Mouse (Mus musculus) kidney, adult 2 months (tissue): ENCODE measurements around the gene C1qb.

Experiments
- CTCF ChIP-seq: fragments of 200-500 bp; conservative IDR thresholded peaks from 2 replicates; pipeline ENCODE4 v1.5.1; 2011; ENCODE audit warnings: low read depth, mild to moderate bottlenecking, control low read depth, low read length, moderate library complexity, mixed read lengths; ENCODE audit not compliant: insufficient read depth, insufficient read length
- POLR2A ChIP-seq: fragments of 200-500 bp; IDR thresholded peaks from one replicate; pipeline ENCODE4 v1.6.1; 2011; ENCODE audit warnings: low read depth, low read length, control low read depth

DNA sequence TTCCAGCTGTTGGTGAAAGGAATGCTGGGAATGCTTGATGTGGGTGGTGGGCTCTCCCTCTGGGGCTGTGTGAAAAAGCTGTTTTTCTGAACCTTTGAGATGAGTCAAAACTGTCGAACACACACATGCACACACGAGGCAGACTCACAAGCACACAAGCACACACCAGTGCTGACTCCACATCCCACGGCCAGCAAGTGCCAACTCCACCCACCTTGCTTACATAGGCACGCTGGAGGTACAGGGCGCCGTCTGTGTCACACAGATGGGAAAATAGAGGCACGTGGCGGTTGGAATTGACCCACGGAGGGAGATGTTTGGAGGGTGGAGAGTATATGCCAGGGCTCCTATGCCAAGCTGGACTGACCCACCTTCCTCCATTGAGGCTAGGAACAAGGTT lies 25.8 kb upstream of the C1qb start:
- no peak for TF ChIP-seq CTCF
- TF ChIP-seq POLR2A, result no peak
